Mouse (Mus musculus) telencephalon, adult 2 months (tissue): Measurements from ENCODE around the gene Olfr136.

ENCODE experiments used
- DNase-seq: peaks from one replicate; pipeline ENCODE4 v3.0.0-alpha.2; 2011; ENCODE audit warnings: low read depth, low spot score

Gene Olfr136

GRCm38 (mm10) chr17:38329531-38329930 lies at the start of gene Olfr136:
Gene Olfr136, plus strand, starts transcription at chr17:38329831.
- DNase-seq = no peak

GRCm38 (mm10) chr17:38307470-38307869 lies 22.2 kb upstream of the Olfr136 start, which contains the start of gene Olfr137:
Gene Olfr137, minus strand, starts transcription at chr17:38307570.
- DNase-seq = no peak
